Mouse (Mus musculus) urinary bladder, postnatal 4 days (tissue): ENCODE measurements around the gene Ankrd12.

Experiments
- DNase-seq, 2 experiments: peaks; one replicate each; pipeline ENCODE4 v3.0.0; 2021 to 2022; ENCODE audit warnings: low spot score in 2 of 2

Ankrd12 gene

DNA sequence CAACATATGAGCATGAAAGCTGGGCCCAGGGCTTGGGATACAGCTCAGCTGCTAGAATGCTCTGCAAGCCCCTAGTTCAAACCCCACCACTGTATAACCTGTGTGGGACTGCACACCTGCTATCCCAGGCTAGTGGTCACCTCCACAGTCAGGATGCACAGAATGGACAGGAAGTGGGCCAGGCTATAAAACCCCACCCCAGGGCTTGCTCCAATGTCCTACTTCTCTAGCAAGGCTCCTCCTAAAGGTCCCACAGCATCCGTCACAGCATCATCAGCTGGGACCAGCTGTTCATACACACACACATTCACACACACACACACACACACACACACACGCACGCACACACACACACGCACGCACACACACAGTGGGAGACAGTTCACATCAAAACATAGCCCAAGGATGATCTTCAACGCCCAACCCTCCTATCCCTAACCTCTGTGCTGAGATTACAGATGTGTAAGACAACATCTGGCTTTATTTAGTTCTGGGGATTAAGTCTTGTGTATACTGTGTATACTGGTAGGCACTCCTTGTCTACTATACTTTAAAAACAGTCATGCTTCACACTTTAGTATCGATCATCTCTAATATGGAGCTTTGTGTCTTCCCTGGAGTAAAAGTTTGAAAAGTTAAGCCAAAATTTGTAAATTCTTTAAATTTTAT is 146.6 kb downstream of the Ankrd12 start:
- DNase-seq = no peak

DNA sequence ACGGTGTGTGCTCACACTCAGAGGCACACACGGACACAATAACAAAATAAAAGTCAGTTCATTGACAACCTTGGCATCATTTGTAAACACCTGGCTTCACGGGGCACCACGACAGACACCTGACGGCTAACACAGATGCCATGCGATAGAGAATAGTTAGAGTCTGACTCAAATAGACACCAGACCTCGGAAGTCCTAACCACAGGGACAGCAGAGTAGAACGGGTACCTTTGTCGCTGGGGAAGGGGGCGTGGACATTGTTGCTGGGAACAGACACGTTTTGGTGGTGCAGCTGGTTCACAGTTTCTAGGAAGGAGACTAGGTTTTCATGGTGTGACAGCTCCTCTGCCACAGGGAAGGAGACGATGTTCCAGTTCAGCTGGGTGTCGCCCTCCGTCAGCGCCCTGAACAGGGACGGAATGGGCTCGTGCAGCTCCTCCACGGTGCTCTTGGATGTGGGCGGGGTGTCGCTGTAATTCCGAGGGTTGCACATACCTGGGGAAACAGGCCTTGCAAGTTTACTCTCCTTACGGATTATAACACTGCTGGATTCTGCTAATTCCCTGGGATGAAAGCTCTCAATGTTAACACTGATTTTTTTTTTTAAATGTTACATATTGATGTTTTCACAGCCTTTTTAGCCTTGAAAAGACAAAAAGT is 147.4 kb downstream of the Ankrd12 start:
- no peak for DNase-seq

GRCm38 (mm10) chr17:65927077-65927476 is 149.8 kb downstream of the Ankrd12 start:
- DNase-seq = no peak

GRCm38 (mm10) chr17:65924218-65924617 is 152.7 kb downstream of the Ankrd12 start:
- DNase-seq = no peak

DNA sequence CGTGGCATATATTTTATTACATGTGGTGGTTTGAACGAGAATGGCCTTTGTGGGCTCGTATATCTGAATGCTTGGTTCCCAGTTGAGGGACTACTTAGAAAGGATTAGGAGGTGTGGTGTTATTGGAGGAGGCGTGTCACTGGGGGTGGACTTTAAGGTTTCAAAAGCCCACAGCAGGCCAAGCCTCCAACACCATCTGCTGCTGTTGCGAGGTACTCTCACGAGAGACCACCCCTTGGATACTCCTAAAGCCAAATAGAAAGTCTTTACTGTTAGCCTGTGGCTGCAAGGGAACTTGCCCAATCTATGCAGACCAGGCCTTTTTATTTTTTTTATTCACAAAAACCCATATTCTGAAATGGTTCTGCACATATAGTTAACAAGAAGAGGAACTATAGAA is 154.9 kb downstream of the Ankrd12 start:
- DNase-seq = no peak

- DNase-seq = no peak
Observed at GRCm38 (mm10) chr17:65919235-65919634, 157.7 kb downstream of the Ankrd12 start.

DNA sequence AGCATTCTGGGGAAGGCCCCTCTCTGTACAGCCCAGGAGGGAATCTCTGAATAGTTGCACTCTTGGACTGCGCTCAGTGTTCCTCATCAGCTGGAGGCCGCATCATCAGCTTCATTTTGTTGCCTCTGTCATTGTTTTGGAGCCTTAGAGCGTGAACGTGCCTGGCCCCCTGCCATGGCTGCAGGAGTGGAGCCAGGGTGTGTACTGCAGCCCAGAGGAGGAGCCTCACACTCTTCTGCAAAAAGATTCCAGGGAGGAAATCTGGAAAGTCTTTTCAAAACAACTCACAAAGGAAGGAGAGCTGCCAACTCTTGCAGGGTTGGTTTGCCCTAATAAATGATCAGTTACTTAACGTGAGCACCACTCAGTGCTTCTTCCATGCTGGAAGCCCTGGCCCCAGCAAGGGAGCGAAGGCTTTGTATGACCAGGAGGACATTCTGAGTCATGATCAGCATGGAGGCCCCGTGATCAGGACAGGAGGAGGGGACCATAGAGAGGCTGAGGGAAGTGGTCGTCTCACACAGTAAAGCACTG is 160.7 kb downstream of the Ankrd12 start:
- DNase-seq = peak; percentile 89 to 93
